Comparison of ENCODE assay signal across 14 mouse cellular contexts in genomic region chr10:21252800-21253199, GRCm38 (mm10). TPM values are rescaled to one million over a fixed set of nuclear protein-coding genes. Genes with fewer than 3 reads are reported as not detected.
DNase-seq lines count a peak whose midpoint lies in the region; ATAC-seq and TF ChIP-seq lines count a peak whose summit lies in the region.
"Had no signal": no experiment of that assay in that cellular context is flagged by ENCODE, and none has a peak within 500 bp of the region (broad histone marks: within the 10 kb centered on the region; RNA-seq: fewer than 3 reads in every experiment).

No protein-coding gene starts in this region.

- dilution Hi-C loops in CH12.LX (cut with MboI; ENCODE audit: extremely low pct_ligation_motif_present, extremely low pct_unique_long_range_greater_than_20kb, low sequenced_read_pairs), result no loop called here

- no peaks in the 10 kb centered on the region for H3K27me3 ChIP-seq in liver, embryonic 11.5 days (replicated peaks; ENCODE audit: control insufficient read depth, insufficient read depth, low read length)
- no peaks in the 10 kb centered on the region for H3K27me3 ChIP-seq in CH12.LX (replicated peaks)
- no peaks in the 10 kb centered on the region for H3K27me3 ChIP-seq in liver, postnatal 0 days (ENCODE audit: insufficient read depth, low read length)
- H3K27me3 ChIP-seq: forebrain, embryonic 13.5 days; limb, embryonic 13.5 days had no signal

- no peak for TF ChIP-seq POLR2A in CH12.LX (IDR thresholded peaks at IDR 0.05; ENCODE audit: low read depth, low read length)

- H3K4me3 ChIP-seq in liver, embryonic 11.5 days (ENCODE audit: low read depth, low read length), result no peak overlapping the region
- H3K4me3 ChIP-seq in CH12.LX (replicated peaks in 1 of 3; ENCODE audit: low read depth in 2 of 3, low read length in 2 of 3, poor library complexity in 1 of 3), result no peak overlapping the region
- no peak overlapping the region for H3K4me3 ChIP-seq in liver, postnatal 0 days (ENCODE audit: low read depth, low read length)
- H3K4me3 ChIP-seq: forebrain, embryonic 13.5 days; hindbrain, embryonic 10.5 days; limb, embryonic 13.5 days; midbrain, embryonic 10.5 days had no signal

- peak in 1 of 2 experiments; percentile 58; a peak in 2 of 4 replicates for TF ChIP-seq CTCF in CH12.LX (conservative IDR thresholded peaks at IDR 0.05 in 1 of 2, IDR thresholded peaks at IDR 0.05 in 1 of 2; ENCODE audit: low read depth in 2 of 2, low read length in 2 of 2)
- peak; percentile 52 for TF ChIP-seq CTCF in liver, postnatal 0 days (IDR thresholded peaks at IDR 0.05; ENCODE audit: low read depth)

- H3K9ac ChIP-seq in liver, embryonic 11.5 days (ENCODE audit: low read depth, low read length), result no peak overlapping the region
- no peak overlapping the region for H3K9ac ChIP-seq in CH12.LX (ENCODE audit: insufficient read depth, low read depth)
- no peak overlapping the region for H3K9ac ChIP-seq in liver, postnatal 0 days (replicated peaks)
- H3K9ac ChIP-seq: forebrain, embryonic 13.5 days; limb, embryonic 13.5 days had no signal

- H3K9me3 ChIP-seq in liver, embryonic 11.5 days (ENCODE audit: control insufficient read depth, low read length), result no peaks in the 10 kb centered on the region
- no peaks in the 10 kb centered on the region for H3K9me3 ChIP-seq in CH12.LX (replicated peaks; ENCODE audit: low read length)
- H3K9me3 ChIP-seq in liver, postnatal 0 days (ENCODE audit: low read length), result no peaks in the 10 kb centered on the region
- H3K9me3 ChIP-seq: forebrain, embryonic 13.5 days; hindbrain, embryonic 10.5 days; limb, embryonic 13.5 days; midbrain, embryonic 10.5 days had no signal

- H3K4me2 ChIP-seq in liver, embryonic 11.5 days, result no peak overlapping the region
- H3K4me2 ChIP-seq in CH12.LX (ENCODE audit: insufficient read depth, low read depth, poor library complexity, severe bottlenecking), result no peak overlapping the region
- H3K4me2 ChIP-seq in liver, postnatal 0 days (ENCODE audit: low read depth, low read length), result no peak overlapping the region
- H3K4me2 ChIP-seq: forebrain, embryonic 13.5 days; limb, embryonic 13.5 days had no signal

- no peaks in the 10 kb centered on the region for H3K79me2 ChIP-seq in CH12.LX (replicated peaks; ENCODE audit: control insufficient read depth, extremely low read depth, insufficient read depth, poor library complexity, severe bottlenecking)

- no peak overlapping the region for H3K27ac ChIP-seq in liver, embryonic 11.5 days (ENCODE audit: low read depth, low read length)
- H3K27ac ChIP-seq in CH12.LX (ENCODE audit: insufficient read depth, low read depth), result no peak overlapping the region
- no peak overlapping the region for H3K27ac ChIP-seq in liver, postnatal 0 days (ENCODE audit: low read depth)
- H3K27ac ChIP-seq: forebrain, embryonic 13.5 days; hindbrain, embryonic 10.5 days; hindbrain, postnatal 0 days; limb, embryonic 13.5 days; midbrain, embryonic 10.5 days had no signal

- peak; percentile 59 for DNase-seq in liver
- DNase-seq in liver, embryonic 11.5 days (ENCODE audit: low spot score), result no peak
- DNase-seq in CH12.LX (ENCODE audit: extremely low read depth), result no peak
- peak; percentile 3 for DNase-seq in WW6 (ENCODE audit: low read depth, low spot score)
- no peak for DNase-seq in liver, postnatal 0 days
- DNase-seq in kidney, postnatal 25 days, result no peak
- DNase-seq in gastrocnemius, postnatal 14 days, result no peak
- DNase-seq: cerebellum, adult 2 months; lung, adult 2 months had no signal

- intact Hi-C loops in gastrocnemius, postnatal 14 days (cut with DNase I; ENCODE audit: low total_unique reads), result no loop called here

- ATAC-seq in liver, embryonic 11.5 days (replicated peaks; ENCODE audit: low FRiP score), result no peak; the same call in 1 of the 2 replicates
- no peak for ATAC-seq in liver, postnatal 0 days
- ATAC-seq: forebrain, embryonic 13.5 days; hindbrain, postnatal 0 days had no signal

- TF ChIP-seq EP300 in CH12.LX (IDR thresholded peaks at IDR 0.05; ENCODE audit: low read length), result no peak
- no peak for TF ChIP-seq EP300 in liver, postnatal 0 days (IDR thresholded peaks at IDR 0.05; ENCODE audit: low read depth)

- H3K4me1 ChIP-seq in liver, embryonic 11.5 days (replicated peaks; ENCODE audit: control insufficient read depth, insufficient read depth, low read length), result peaks cover 3% of the 10 kb centered on the region; the same call in 1 of the 2 replicates
- H3K4me1 ChIP-seq in CH12.LX (ENCODE audit: control insufficient read depth in 1 of 2, insufficient read depth in 2 of 2), result no peaks in the 10 kb centered on the region; a peak in 1 of 4 replicates
- H3K4me1 ChIP-seq in liver, postnatal 0 days (ENCODE audit: insufficient read depth), result peaks cover 9% of the 10 kb centered on the region; the same call in 1 of the 2 replicates
- H3K4me1 ChIP-seq: forebrain, embryonic 13.5 days; hindbrain, embryonic 10.5 days; limb, embryonic 13.5 days had no signal

- no peaks in the 10 kb centered on the region for H3K36me3 ChIP-seq in liver, embryonic 11.5 days (ENCODE audit: control insufficient read depth, insufficient read depth, low read length)
- H3K36me3 ChIP-seq in CH12.LX (replicated peaks in 1 of 2; ENCODE audit: control insufficient read depth in 1 of 2, insufficient read depth in 1 of 2, low read length in 1 of 2), result no peaks in the 10 kb centered on the region
- no peaks in the 10 kb centered on the region for H3K36me3 ChIP-seq in liver, postnatal 0 days (replicated peaks; ENCODE audit: insufficient read depth, low read length)
- H3K36me3 ChIP-seq: hindbrain, embryonic 10.5 days; limb, embryonic 13.5 days; midbrain, embryonic 10.5 days had no signal

- in situ Hi-C loops in CH12.LX (cut with MboI; ENCODE audit: low pct_ligation_motif_present, low pct_unique_long_range_greater_than_20kb, low sequenced_read_pairs), result no loop called here

- 81% methylated on average over 4 of the region's 4 CpGs for WGBS in liver, embryonic 11.5 days
- 79% methylated on average over 4 of the region's 4 CpGs for WGBS in liver, postnatal 0 days (ENCODE audit: insufficient replicate concordance)

- peak; percentile 8; the same call in 1 of the 2 replicates for TF ChIP-seq RAD21 in CH12.LX (IDR thresholded peaks at IDR 0.05; ENCODE audit: low read depth, low read length)

TF ChIP-seq in CH12.LX, 34 proteins besides CTCF, POLR2A, EP300 and RAD21:
- TF ChIP-seq ETS1 (conservative IDR thresholded peaks at IDR 0.05; ENCODE audit: low read depth, low read length) (no peak), SMC3 (IDR thresholded peaks at IDR 0.05; ENCODE audit: low read depth, low read length) (peak; percentile 37)
TF ChIP-seq in CH12.LX: peak in this region for 1.

RNA-seq across cellular contexts. Expression of gene Hbs1l, which starts 43.0 kb away (rescaled TPM):
- polyA plus RNA-seq in liver, embryonic 11.5 days (2014; fragmentation: Nextera tagmentation; extraction: Ambion mirVana), result 107 and 127 TPM in 2 replicates
- total RNA-seq in CH12.LX (2012; rRNA removed) (106 and 111 TPM in 2 replicates), CH12.LX (2014; rRNA removed) (111 and 133 TPM in 2 replicates)
- 93.5 and 99.7 TPM in 2 replicates for polyA plus RNA-seq in CH12.LX (2012; ENCODE audit: insufficient read length, low read depth)
- 45.4 and 50.9 TPM in 2 replicates for polyA plus RNA-seq in liver, postnatal 0 days (2015; fragmentation: Nextera tagmentation; extraction: Ambion mirVana)
- 10 to 100 TPM; 52.2 to 53.5 TPM for total RNA-seq in gastrocnemius, postnatal 14 days (2021)

Comparison
In these comparisons a context has a peak if more than half of its experiments do, and no peak if none do; other contexts are left out.
1. DNase-seq: peak in liver (single experiment) and WW6 (single experiment); none in liver, embryonic 11.5 days (single experiment), CH12.LX (single experiment), liver, postnatal 0 days (single experiment), kidney, postnatal 25 days (0 of 2) and gastrocnemius, postnatal 14 days (single experiment).